Mouse (Mus musculus) heart, embryonic 10.5 days (tissue): ENCODE results near the gene Ddx1. TPM values are rescaled to one million over a fixed set of nuclear protein-coding genes. Genes with fewer than 3 reads are reported as not detected.

Experiments used
- DNase-seq: peaks from one replicate; pipeline ENCODE4 v3.0.0-alpha.2; 2017; ENCODE audit warnings: low spot score
- H3K27ac ChIP-seq: fragments of 300-500 bp; sonication (generic); 2 replicates; pipeline ENCODE4 v1.5.1; 2016; ENCODE audit warnings: mild to moderate bottlenecking
- H3K27me3 ChIP-seq: fragments of 300-500 bp; sonication (generic); 2 replicates; pipeline ENCODE4 v1.6.1; 2016; ENCODE audit warnings: mild to moderate bottlenecking; ENCODE audit not compliant: poor library complexity, insufficient read depth, severe bottlenecking
- H3K36me3 ChIP-seq: fragments of 300-500 bp; sonication (generic); 2 replicates; pipeline ENCODE4 v1.6.1; 2016; ENCODE audit warnings: mild to moderate bottlenecking, moderate library complexity
- H3K4me1 ChIP-seq: fragments of 300-500 bp; sonication (generic); 2 replicates; pipeline ENCODE4 v1.6.1; 2016; ENCODE audit warnings: mild to moderate bottlenecking
- H3K4me3 ChIP-seq: fragments of 300-500 bp; sonication (generic); 2 replicates; pipeline ENCODE4 v1.5.1; 2016; ENCODE audit warnings: mild to moderate bottlenecking, moderate library complexity
- H3K9me3 ChIP-seq: fragments of 300-500 bp; sonication (generic); 2 replicates; pipeline ENCODE4 v1.6.1; 2016; ENCODE audit warnings: mild to moderate bottlenecking, moderate library complexity
- WGBS: fragments of 180-500 bp; shearing (Covaris S2); methylation state at CpG from one replicate; pipeline ENCODE4 v1.1.7; 2016; 5-methylcytosine and 5-hydroxymethylcytosine counted together
- polyA plus RNA-seq: library from polyadenylated mRNA; unstranded; fragments of >200 nt; fragmentation: Nextera tagmentation; extraction: Ambion mirVana; gene quantifications from 2 replicates; pipeline ENCODE4 v1.2.1, GENCODE M21; 2016

Gene Ddx1
- polyA plus RNA-seq: 138 and 165 TPM in 2 replicates

- WGBS: 2% methylated on average over 59 of the region's 59 CpGs
- Histone ChIP-seq H3K4me1 (0 out of 2 replicates have a peak, but pooled peaks cover 9% of the 10 kb centered on the region), H3K27ac (peak within 1 kb of the TSS; percentile 97), H3K27me3 (no peaks in the 10 kb centered on the region), H3K9me3 (no peaks in the 10 kb centered on the region), H3K4me3 (peak within 1 kb of the TSS; percentile 89), H3K36me3 (peaks cover 13% of the 10 kb centered on the region)
- peak; percentile 89 for DNase-seq
Measured at GRCm38 (mm10) chr12:13248691-13249572, at the start of gene Ddx1. Gene Ddx1 (minus strand): TSS chr12:13249213.

DNA sequence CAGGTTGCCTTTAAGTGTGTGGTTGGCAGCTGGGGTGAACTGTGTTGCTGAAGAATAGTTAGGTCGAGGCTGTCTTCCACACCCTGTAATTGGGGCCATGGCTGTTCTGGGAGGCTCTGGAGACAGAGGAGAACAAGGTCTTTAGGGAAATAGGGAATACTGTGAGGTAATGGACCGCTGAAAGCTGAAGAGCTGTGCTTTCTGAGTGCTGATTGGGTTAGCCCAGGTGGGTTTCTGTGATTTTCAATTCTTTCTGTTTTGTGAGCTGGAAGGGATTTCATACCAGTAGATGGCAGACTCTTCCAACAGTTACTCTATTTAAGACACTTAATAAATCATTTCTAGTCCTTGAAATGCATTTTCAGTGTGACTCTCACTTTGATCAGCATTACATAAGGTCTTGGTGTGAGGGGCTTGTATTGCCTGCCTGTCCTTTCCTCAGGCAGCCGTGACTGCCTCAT, 44.4 kb upstream of the Ddx1 start:
- 82% methylated on average over 3 of the region's 3 CpGs for WGBS
- Histone ChIP-seq H3K27ac (no peak overlapping the region), H3K4me3 (no peak overlapping the region), H3K9me3 (no peaks in the 10 kb centered on the region), H3K4me1 (no peaks in the 10 kb centered on the region), H3K27me3 (no peaks in the 10 kb centered on the region), H3K36me3 (no peaks in the 10 kb centered on the region)
- DNase-seq: no peak

- 95% methylated on average over 2 of the region's 2 CpGs for WGBS
Measured at GRCm38 (mm10) chr12:13291453-13291852, 42.4 kb upstream of the Ddx1 start.

GRCm38 (mm10) chr12:13269570-13270390, 20.8 kb upstream of the Ddx1 start:
- peak overlapping the region; percentile 87 for H3K4me3 ChIP-seq
- peaks cover 9% of the 10 kb centered on the region for H3K4me1 ChIP-seq
- no peaks in the 10 kb centered on the region for H3K27me3 ChIP-seq
- DNase-seq: no peak
- no peaks in the 10 kb centered on the region for H3K9me3 ChIP-seq
- 47% methylated on average over 16 of the region's 16 CpGs for WGBS
- peaks cover 5% of the 10 kb centered on the region; the same call in 1 of the 2 replicates for H3K36me3 ChIP-seq
- H3K27ac ChIP-seq: peak overlapping the region; percentile 91

More at GRCm38 (mm10) chr12:13291453-13291852, 42.4 kb upstream of the Ddx1 start:
- no peaks in the 10 kb centered on the region for H3K4me1 ChIP-seq
- H3K27ac ChIP-seq: no peak overlapping the region
- H3K27me3 ChIP-seq: no peaks in the 10 kb centered on the region
- DNase-seq: no peak
- no peaks in the 10 kb centered on the region for H3K9me3 ChIP-seq
- 0 out of 2 replicates have a peak, but pooled peaks cover 2% of the 10 kb centered on the region for H3K36me3 ChIP-seq
- no peak overlapping the region for H3K4me3 ChIP-seq

- Histone ChIP-seq H3K27ac (peak within 1 kb of the TSS; percentile 91), H3K27me3 (no peaks in the 10 kb centered on the region), H3K36me3 (peaks cover under 1% of the 10 kb centered on the region; the same call in 1 of the 2 replicates), H3K4me1 (peaks cover 9% of the 10 kb centered on the region), H3K9me3 (no peaks in the 10 kb centered on the region), H3K4me3 (peak within 1 kb of the TSS; percentile 87)
- DNase-seq: peak; percentile 93
- 4% methylated on average over 38 of the region's 38 CpGs for WGBS
Measured at GRCm38 (mm10) chr12:13268826-13269449, 19.9 kb upstream of the Ddx1 start, which contains the start of gene Nbas. Gene Nbas (plus strand): TSS chr12:13269133.

- WGBS: 56% methylated on average over 3 of the region's 3 CpGs
- no peak for DNase-seq
- H3K9me3 ChIP-seq: no peaks in the 10 kb centered on the region
- peak overlapping the region; percentile 91 for H3K27ac ChIP-seq
- no peaks in the 10 kb centered on the region for H3K36me3 ChIP-seq
- peak overlapping the region; percentile 87 for H3K4me3 ChIP-seq
- H3K4me1 ChIP-seq: peaks cover 9% of the 10 kb centered on the region
- H3K27me3 ChIP-seq: no peaks in the 10 kb centered on the region
Measured at GRCm38 (mm10) chr12:13268412-13268811, 19.4 kb upstream of the Ddx1 start.

- H3K4me3 ChIP-seq: no peak overlapping the region
- H3K27me3 ChIP-seq: no peaks in the 10 kb centered on the region
- WGBS: 76% methylated on average over 2 of the region's 2 CpGs
- H3K36me3 ChIP-seq: no peaks in the 10 kb centered on the region
- H3K4me1 ChIP-seq: 0 out of 2 replicates have a peak, but pooled peaks cover 2% of the 10 kb centered on the region
- no peaks in the 10 kb centered on the region for H3K9me3 ChIP-seq
- DNase-seq: no peak
- H3K27ac ChIP-seq: no peak overlapping the region
Measured at GRCm38 (mm10) chr12:13255701-13256100, 6.7 kb upstream of the Ddx1 start.

DNA sequence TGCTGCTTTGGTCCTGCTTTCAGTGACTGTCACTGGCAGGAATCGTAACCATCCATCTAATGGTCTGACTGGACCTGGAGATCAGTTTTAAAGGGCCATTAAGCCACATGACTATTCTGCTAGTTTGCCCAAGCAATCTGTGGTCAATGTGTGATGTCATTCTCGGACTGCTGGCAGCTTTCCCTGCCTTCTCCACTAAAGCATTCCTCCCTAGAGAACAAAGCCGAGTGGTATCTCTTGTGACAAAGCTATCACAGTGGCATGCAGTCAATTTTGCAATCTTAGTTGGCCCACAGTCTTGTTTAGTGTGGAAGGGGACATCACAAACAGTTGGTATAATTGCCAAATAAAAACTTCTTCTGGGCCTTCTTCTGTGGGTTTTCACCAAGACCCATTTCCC, 6.1 kb upstream of the Ddx1 start:
- no peaks in the 10 kb centered on the region for H3K27me3 ChIP-seq
- whole genome bisulfite sequencing: 25% methylated on average over 3 of the region's 3 CpGs
- H3K4me1 ChIP-seq: 0 out of 2 replicates have a peak, but pooled peaks cover 2% of the 10 kb centered on the region
- no peak overlapping the region for H3K4me3 ChIP-seq
- no peaks in the 10 kb centered on the region for H3K9me3 ChIP-seq
- H3K36me3 ChIP-seq: no peaks in the 10 kb centered on the region
- no peak for DNase-seq
- no peak overlapping the region for H3K27ac ChIP-seq

DNA sequence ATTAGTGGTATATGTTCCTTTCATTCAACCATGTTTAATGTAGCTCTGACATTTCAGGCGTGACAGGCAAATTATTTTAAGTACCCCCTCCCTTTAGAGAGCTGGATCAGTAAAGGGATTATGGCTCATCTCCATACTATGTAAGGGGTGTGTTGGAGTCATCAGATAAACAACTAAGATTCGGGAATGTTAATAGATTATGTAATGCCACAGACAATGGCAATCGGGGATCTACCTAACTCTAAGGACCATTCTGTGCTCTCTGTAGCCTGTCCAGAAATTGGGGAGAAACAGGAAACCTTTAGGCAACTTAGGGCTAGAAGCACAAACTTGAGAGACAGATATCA, 533 bp upstream of the Ddx1 start:
- H3K4me3 ChIP-seq: peak overlapping the region; percentile 89
- no peaks in the 10 kb centered on the region for H3K9me3 ChIP-seq
- peaks cover 7% of the 10 kb centered on the region; the same call in 1 of the 2 replicates for H3K36me3 ChIP-seq
- no peak for DNase-seq
- WGBS: 87% methylated on average over 3 of the region's 3 CpGs
- no peaks in the 10 kb centered on the region for H3K27me3 ChIP-seq
- 0 out of 2 replicates have a peak, but pooled peaks cover 9% of the 10 kb centered on the region for H3K4me1 ChIP-seq
- H3K27ac ChIP-seq: peak overlapping the region; percentile 97

GRCm38 (mm10) chr12:13242453-13242852, 6.6 kb downstream of the Ddx1 start:
- H3K36me3 ChIP-seq: peaks cover 63% of the 10 kb centered on the region
- H3K4me1 ChIP-seq: no peaks in the 10 kb centered on the region
- no peaks in the 10 kb centered on the region for H3K27me3 ChIP-seq
- H3K9me3 ChIP-seq: no peaks in the 10 kb centered on the region
- H3K4me3 ChIP-seq: no peak overlapping the region
- DNase-seq: no peak
- H3K27ac ChIP-seq: no peak overlapping the region

DNA sequence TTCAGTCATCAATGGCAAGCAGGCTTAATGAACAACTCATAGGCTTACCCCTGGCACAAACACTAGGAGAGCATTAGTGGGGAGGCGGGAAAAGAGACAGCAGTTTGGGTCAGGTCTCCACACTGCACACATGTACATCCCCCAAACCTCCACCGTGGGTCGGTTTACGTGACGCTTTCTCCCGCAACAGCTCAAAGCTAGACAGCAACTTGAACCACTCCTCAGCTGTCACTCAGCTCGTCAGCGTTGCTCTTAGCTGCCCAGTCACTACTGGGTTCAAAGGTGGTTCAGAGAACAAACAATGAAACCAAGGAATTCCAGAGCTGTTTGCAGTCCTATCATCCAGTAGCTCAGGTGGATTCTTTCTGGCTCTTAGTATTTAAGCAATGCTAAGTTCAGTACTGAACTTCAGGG, 30.9 kb downstream of the Ddx1 start:
- H3K27ac ChIP-seq: 0 out of 2 replicates have a peak overlapping the region, but pooled peaks have one; percentile 22
- no peak for DNase-seq
- 52% methylated on average over 8 of the region's 8 CpGs for WGBS
- peaks cover 22% of the 10 kb centered on the region for H3K4me1 ChIP-seq
- no peaks in the 10 kb centered on the region for H3K27me3 ChIP-seq
- no peak overlapping the region for H3K4me3 ChIP-seq
- peaks cover 34% of the 10 kb centered on the region for H3K36me3 ChIP-seq
- H3K9me3 ChIP-seq: no peaks in the 10 kb centered on the region

- H3K4me3 ChIP-seq: no peak overlapping the region
- peaks cover 30% of the 10 kb centered on the region for H3K36me3 ChIP-seq
- H3K27ac ChIP-seq: 0 out of 2 replicates have a peak overlapping the region, but pooled peaks have one; percentile 22
- no peaks in the 10 kb centered on the region for H3K9me3 ChIP-seq
- peaks cover 23% of the 10 kb centered on the region for H3K4me1 ChIP-seq
- WGBS: 57% methylated on average over 3 of the region's 3 CpGs
- no peaks in the 10 kb centered on the region for H3K27me3 ChIP-seq
- no peak for DNase-seq
Measured at GRCm38 (mm10) chr12:13217568-13217967, 31.4 kb downstream of the Ddx1 start.
